Mouse (Mus musculus): ENCODE measurements at regions not wholly inside any gene's neighbourhood (a gene's known extent, or its start where the extent isn't known, plus 50 kb on each side); places are given as distances from the start of the nearest gene placed in this dataset.
"Not testable (repeated sequence)": the region's sequence is repeated elsewhere in the genome, so short reads cannot be mapped to it uniquely, and the experiment has no call there.

- DNase-seq (ENCODE audit: low spot score in 2 of 2), result no peak
Observed at GRCm38 (mm10) chr13:52353966-52354365, 177.1 kb downstream of the Diras2 start.

GRCm38 (mm10) chr13:52355921-52356320 is 175.2 kb downstream of the Diras2 start:
- DNase-seq (ENCODE audit: low spot score in 2 of 2), result not testable (repeated sequence)

GRCm38 (mm10) chr13:52359332-52359731 is 171.7 kb downstream of the Diras2 start:
- not testable (repeated sequence) for DNase-seq (ENCODE audit: low spot score in 2 of 2)

GRCm38 (mm10) chr13:52361177-52361846 is 169.8 kb downstream of the Diras2 start:
- no peak for DNase-seq (ENCODE audit: low spot score in 2 of 2)

- no peak for DNase-seq (ENCODE audit: low spot score in 2 of 2)
Observed at GRCm38 (mm10) chr13:52362266-52362665, 168.8 kb downstream of the Diras2 start.

- DNase-seq (ENCODE audit: low spot score in 2 of 2), result no peak
Observed at GRCm38 (mm10) chr13:52369851-52370250, 161.2 kb downstream of the Diras2 start.

GRCm38 (mm10) chr13:52371986-52372385 is 159.1 kb downstream of the Diras2 start:
- no peak for DNase-seq (ENCODE audit: low spot score in 2 of 2)

GRCm38 (mm10) chr13:52374781-52375180 is 156.3 kb downstream of the Diras2 start:
- no peak for DNase-seq (ENCODE audit: low spot score in 2 of 2)

GRCm38 (mm10) chr13:52378236-52378635 is 152.8 kb downstream of the Diras2 start:
- no peak for DNase-seq (ENCODE audit: low spot score in 2 of 2)

GRCm38 (mm10) chr13:52389271-52389670 is 141.8 kb downstream of the Diras2 start:
- no peak for DNase-seq (ENCODE audit: low spot score in 2 of 2)

- DNase-seq (ENCODE audit: low spot score in 2 of 2), result no peak
Observed at GRCm38 (mm10) chr13:52395786-52396185, 135.3 kb downstream of the Diras2 start.

GRCm38 (mm10) chr13:52398344-52398743 is 132.7 kb downstream of the Diras2 start:
- no peak for DNase-seq (ENCODE audit: low spot score in 2 of 2)

- no peak for DNase-seq (ENCODE audit: low spot score in 2 of 2)
Observed at GRCm38 (mm10) chr13:52399143-52399542, 131.9 kb downstream of the Diras2 start.

GRCm38 (mm10) chr13:52403805-52404204 is 127.3 kb downstream of the Diras2 start:
- DNase-seq (ENCODE audit: low spot score in 2 of 2), result no peak

GRCm38 (mm10) chr13:52416301-52416700 is 114.8 kb downstream of the Diras2 start:
- DNase-seq (ENCODE audit: low spot score in 2 of 2), result no peak

- DNase-seq (ENCODE audit: low spot score in 2 of 2), result no peak
Observed at GRCm38 (mm10) chr13:52422456-52422855, 108.6 kb downstream of the Diras2 start.

- no peak for DNase-seq (ENCODE audit: low spot score in 2 of 2)
Observed at GRCm38 (mm10) chr13:52428527-52428926, 102.6 kb downstream of the Diras2 start.

- DNase-seq (ENCODE audit: low spot score in 2 of 2), result no peak
Observed at GRCm38 (mm10) chr13:52436756-52437155, 94.3 kb downstream of the Diras2 start.

GRCm38 (mm10) chr13:52445513-52445912 is 85.6 kb downstream of the Diras2 start:
- no peak for DNase-seq (ENCODE audit: low spot score in 2 of 2)

- DNase-seq (ENCODE audit: low spot score in 2 of 2), result no peak
Observed at GRCm38 (mm10) chr13:52448902-52449301, 82.2 kb downstream of the Diras2 start.

GRCm38 (mm10) chr13:52451486-52451885 is 79.6 kb downstream of the Diras2 start:
- no peak for DNase-seq (ENCODE audit: low spot score in 2 of 2)

GRCm38 (mm10) chr13:52452291-52452690 is 78.8 kb downstream of the Diras2 start:
- no peak for DNase-seq (ENCODE audit: low spot score in 2 of 2)
